Mouse (Mus musculus): ENCODE results near the gene Card14. TPM values are rescaled to one million over a fixed set of nuclear protein-coding genes. Genes with fewer than 3 reads are reported as not detected.
A peak's percentile ranks its signal among the peaks of the same experiment; 100 is the strongest.

Card14 gene
- polyA plus RNA-seq, 3 experiments from 2014 or later = not detected

DNA sequence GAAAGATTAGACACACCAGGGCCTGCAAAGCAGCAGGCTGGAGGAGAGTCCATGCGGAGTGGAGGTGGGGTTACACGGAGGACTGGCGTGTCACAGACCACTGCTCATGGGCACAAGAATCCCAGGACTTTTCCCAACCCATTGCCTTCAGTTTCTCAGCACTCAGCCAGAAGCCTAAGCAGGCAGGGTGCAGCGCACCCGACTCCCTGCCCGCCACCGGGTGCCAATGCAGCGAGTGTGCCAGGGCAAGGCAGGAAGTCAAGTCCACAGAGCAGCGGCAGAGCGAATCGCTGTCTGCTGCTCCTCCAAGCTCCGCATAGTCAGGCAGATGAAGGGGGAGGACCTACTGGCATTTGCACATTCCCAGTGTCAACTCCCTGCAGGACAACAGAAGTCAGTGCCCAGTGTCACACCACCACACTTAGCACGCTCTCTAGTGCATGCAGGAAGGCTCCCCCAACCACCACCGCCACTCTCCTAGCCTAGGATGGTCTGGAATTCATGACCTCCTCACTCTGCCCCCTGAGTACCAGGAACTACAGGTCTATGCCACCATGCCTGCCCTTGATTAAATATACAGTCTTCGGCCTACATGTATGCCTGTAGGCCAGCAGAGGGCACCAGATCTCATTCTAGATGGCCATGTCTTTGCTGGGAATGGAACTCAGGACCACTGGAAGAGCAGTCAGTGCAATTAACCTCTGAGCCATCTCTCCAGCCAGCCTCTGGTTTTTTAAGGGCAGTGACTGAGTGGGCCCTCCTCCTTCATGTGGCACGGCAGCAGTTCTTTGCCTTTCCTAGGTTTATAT, 2.5 kb upstream of the Card14 start:
- peak; percentile 67 for ATAC-seq

DNA sequence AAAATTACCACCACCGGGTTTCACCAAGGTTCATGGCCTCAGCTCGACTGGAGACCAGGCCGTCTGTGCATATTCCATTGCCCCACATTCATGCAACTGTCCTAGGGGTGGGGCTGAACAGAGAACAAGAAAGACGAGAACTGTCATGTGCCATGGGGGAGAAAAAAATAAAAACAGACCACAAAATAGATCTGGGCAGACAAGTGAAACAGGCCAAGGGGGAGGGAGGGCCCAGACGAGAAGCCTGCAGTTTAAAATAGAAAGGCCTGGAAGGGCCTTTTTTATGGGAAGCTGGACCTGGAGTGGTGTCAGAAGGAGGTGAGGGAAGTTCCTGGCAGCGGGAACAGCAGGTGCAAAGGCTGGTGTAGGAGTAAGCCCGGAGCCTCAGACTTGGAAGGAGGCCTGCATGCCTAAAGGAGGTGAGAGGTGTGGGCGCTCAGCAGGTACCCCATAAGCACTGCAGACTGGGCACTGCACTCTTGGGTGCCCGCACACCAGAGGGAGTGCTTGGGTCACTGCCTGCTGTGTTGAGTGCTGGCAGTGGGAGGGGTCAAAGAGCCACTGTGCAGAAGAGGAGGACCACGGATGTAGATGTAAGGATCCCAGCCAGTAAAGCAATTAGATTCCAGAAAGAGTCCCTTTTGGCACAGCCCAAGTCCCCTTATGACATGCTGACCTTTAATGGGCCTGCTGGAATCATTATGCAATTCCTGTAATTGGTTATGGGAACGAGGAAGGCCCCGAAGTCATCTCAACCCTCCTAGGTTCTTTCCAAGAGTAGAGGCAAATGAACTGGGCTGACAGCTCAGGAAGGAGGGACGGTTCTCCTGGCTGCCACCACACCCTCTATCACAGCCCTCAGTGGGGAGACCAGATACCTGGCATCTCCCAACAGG, 558 bp upstream of the Card14 start:
- no peak for ATAC-seq

DNA sequence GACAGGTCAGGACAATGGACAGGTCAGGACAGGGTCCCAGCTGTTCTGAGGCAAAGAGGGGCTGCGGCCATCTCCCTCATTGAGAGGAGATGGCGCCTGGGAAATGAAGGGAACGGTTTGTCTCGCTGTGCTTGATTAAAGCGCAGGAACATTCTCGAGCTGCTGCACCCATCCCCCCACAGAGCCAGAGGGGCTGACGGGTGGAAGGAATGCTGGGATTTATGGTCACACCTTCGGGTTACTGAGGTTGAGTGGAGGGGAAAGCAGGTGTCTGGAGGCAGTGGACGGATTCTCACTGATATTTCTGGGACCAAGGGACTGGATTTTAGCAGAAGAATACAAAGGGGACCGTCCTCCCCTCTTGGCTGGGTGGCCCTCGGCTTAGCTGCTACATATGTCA, 348 bp downstream of the Card14 start:
- ATAC-seq = no peak

DNA sequence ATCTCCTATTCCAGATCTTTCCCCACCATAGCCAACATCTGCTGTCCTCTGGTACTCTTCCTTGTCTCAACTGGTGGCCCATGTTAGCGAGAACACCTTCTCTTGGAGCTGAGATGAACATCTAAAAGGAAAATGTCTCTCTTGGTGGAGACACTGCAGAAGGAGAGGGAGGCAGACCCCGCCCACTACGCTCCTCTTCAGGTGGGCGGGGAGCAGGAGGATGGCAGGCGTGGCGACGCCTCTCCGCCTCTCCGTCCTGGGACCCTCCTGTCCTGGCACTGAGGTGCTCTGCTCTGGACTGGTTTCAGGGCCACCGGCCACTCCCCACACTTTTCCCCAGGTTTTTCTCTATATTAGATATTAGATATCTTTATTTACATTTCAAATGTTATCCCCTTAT, 3.1 kb downstream of the Card14 start:
- ATAC-seq = no peak

DNA sequence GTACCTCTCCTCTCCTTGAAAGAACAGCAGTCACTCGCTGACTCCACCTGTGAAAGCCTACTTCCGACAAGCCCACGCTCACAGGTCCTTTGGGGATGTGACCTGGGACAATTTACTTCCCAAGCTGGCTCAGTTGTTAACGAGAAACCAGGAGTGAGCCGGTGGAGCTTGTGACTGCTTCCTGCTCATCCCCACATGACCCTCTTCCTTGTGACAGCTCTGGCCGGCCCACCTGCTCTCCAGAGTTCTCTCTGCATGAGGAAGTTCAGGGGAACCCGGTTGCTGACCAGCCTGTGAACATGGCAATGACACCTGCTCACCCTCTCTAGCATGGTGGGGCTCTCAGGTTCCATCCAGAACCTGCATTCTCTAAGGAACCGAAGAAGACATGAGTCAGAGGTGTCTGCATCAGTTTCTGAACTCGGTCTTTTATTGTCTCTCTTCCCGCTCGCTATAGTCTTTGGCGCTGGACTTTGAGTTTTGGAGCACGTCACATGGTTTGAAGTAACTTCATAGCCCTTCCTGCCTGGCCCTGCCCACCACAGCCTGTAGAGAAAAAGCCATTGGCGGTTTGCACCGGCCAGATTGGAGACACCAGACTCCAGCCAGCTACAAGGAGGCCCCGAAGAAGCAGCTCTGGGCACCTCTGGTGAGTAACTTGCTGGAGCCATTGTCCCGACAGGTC, 6.8 kb downstream of the Card14 start:
- ATAC-seq = no peak

DNA sequence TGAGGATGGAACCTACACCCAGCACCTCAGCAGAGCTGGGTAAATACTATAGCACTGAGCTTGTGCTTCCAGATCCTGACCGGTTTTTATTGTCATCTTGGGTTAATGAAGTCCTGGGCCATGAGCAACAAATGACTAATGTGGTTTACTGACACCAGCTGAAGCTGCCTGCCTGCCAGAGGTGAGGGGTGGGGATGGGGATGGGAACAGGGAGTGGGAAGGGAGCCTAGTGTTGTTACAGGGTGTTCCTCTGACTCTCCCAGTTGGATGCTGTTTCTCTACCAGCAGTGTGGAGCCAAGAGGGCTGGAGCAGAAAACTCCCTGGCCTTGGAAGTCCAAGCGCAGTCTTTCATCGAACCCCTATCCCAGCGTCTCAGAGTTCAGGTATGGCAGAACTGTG, 9.2 kb downstream of the Card14 start:
- ATAC-seq = no peak

DNA sequence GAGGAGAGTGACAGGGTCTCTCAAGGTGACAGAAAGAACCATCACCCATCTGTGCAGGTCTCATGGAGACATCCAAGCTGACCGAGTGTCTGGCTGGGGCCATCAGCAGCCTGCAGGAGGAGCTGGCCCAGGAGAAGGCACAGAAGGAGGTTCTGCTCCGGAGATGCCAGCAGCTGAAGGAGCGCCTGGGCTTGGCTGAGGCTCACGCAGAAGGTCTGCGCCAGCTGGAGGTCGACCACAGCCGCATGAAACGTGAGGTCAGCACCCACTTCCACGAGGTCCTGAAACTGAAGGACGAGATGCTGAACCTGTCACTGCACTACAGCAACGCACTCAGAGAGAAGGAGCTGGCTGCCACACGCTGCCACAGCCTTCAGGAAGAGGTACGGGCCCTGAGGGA, 15.0 kb downstream of the Card14 start:
- no peak for ATAC-seq

DNA sequence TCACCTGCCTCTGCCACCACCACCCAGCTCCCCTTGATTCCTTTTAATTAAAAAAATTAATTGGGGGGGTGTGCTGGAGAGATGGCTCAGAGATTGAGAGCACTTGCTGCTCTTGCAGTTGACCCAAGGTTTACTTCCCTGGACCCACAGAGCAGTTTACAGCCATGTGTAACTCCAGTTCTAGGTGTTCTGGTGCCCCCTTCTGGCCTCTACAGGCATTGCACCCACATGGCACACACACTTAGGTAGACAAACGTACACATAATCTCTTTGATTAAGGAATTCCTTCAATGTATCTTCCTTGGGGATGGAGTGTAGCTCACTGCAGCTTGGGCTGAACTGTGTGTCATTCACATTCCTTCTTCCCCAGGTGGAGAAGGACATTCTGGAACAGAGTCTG, 17.5 kb downstream of the Card14 start:
- no peak for ATAC-seq

DNA sequence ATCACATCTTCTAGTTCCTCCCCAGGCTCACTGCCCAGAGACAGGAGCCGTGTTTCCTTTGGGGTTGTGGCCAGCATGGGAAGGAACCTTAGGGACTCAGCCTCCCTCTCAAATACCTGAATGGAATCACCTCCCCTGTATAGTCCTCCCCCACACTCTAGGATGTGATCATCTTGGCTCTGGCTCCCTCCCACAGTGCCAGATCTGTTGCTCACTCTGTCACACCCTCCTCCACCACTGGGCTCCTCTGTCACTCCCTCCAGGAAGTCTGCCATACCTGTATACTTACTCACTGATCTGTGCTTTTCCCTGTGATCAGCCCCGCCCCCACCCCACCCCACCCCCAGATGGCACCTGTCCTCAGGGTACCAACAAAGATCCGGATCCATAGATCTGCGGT, 23.0 kb downstream of the Card14 start:
- no peak for ATAC-seq

DNA sequence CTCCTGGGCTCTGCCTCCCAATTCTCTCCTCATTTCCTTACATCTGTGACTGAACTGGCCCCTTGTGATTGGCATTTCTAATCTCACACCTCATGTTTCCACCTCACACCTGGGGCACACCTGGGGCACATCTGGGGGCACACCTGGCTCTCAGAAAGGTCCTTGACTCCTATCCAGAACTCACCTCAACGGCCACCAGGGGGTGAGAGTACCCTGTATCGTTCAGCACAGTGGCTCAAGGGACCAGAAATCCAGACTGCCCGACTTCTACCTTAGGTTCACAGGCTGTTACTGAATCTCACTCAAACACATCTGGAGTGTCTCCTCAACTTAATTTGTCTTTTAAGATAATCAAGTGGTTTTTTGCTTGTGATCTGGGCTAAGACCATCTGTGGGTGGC, 24.4 kb downstream of the Card14 start:
- no peak for ATAC-seq

DNA sequence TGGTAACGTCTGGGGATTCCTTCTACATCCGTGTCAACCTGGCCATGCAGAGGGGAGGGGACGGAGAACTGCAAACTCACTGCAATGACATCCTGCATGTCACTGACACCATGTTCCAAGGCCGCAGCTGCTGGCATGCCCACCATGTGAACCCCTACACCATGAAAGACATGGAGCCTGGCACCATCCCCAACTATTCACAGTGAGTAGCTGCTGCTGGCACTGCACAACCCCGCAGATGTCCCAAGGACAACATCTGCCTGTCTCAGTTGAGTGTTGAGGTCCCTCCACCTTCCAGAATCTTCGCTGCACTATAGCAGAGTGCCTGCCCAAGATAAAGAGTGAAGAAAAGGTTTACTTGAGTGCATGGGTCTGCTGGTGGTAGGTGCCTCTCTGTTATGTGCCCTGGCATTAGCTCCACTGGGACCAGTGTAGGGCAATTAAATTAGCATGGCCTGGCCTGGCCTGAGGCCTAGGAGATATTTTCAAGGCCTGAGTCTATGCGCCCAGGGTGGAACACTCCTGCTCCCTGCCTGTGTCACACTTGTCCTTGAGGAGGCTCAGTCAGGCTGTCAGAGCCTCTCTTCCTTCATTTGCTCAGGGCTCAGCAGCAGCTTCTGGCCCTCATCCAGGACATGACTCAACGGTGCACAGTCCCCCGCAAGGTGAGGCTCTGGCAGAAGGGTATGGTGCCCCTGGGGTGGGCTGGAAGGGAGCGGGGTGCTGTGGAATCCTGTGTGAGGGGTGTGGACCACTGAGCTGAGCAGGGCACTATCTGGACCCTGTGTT, 30.9 kb downstream of the Card14 start:
- no peak for ATAC-seq

DNA sequence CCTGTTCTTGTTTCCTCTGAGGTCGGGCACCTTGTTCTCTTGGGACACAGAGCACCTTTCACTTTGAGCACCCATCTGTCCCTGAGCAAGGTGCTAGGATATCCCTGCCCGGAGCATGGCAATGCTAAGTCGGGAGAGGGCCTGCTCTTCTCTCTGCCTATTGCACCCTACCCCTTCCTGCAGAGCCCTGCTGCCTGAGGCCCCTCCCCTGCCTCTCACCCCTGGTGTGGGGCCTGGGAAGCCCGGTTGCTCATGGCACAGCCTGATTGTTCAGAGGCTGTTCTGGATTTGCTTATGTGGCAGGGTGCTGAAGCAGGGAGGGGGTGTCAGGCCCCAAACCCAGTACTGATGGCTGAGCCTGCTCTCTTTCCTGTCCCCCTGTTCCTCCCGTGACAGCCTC, 31.6 kb downstream of the Card14 start:
- no peak for ATAC-seq

DNA sequence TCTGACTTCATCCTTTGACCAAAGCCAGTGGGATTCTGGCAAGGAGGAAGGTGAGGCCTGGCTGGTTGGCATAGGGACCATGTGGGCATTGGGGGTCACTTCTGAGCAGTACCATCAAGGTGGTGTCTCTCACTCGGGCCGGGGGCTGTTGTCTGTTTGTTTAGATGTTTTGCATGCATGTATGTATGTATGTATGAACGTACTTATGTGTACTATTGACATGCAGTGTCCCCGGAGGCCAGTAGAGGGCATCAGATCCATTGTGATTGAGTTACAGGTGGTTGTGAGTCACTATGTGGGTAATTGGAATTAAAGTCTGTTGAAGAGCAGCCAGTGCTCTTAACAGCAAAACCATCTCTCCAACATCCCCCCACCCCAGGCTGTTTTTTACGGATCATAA, 32.1 kb downstream of the Card14 start:
- peak; percentile 69 for ATAC-seq

DNA sequence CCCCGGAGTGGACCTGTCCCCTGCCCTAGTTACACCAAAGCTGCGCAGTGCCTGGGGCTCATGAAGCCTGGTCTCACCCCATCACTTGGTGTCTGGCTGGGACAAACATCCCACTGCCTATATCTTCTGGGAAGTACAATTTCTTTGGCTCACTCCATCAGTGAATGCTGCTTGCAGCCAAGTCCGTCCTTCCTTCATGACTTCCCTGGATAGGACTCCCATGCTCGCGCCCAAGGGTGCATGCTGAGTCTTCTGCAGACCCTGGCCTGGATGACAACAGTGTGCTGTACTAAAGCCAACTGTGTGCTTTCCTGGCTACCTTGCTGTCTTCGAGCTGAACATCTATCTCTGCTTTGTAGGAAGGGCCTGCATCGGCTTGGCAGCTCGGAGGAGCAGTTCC, 36.6 kb downstream of the Card14 start:
- no peak for ATAC-seq

DNA sequence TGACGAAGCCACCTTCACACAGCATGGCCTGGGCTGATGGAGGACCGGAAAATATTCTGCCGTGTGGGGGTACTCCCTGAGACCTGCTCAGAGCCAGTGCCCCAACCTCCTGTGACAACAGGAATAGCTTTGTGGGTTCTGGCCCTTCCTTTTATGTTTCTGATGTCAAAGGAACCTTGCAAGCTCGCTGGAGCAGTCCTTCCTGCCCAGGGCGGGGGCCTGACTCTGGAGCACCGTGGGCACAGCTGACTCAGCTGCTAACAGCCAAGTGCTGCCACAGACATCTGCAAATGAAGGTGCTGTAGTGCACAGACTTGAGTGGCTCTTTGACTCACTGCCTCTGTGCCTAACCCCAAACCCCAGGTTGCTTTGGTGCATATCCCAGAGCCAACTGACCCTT, 37.3 kb downstream of the Card14 start:
- no peak for ATAC-seq

DNA sequence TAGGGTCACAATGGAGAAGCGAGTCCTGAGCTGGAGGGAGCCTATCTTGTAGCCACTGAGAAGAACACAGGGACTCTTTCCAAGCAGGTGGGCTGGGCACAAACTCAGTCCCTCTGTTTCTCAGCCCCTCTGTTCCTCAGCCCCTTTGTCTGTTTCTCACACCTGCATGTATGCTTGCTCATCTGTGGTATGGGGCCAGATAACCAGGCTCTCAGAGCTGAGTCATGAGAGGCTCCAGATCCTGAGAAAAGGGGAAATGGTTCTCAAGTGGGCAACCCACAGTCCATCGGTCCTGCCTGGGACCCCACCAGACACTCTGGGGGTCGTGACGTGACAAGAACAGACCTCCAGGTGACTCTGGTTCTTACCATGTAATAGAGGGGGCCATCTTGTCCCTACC, 39.6 kb downstream of the Card14 start:
- no peak for ATAC-seq

DNA sequence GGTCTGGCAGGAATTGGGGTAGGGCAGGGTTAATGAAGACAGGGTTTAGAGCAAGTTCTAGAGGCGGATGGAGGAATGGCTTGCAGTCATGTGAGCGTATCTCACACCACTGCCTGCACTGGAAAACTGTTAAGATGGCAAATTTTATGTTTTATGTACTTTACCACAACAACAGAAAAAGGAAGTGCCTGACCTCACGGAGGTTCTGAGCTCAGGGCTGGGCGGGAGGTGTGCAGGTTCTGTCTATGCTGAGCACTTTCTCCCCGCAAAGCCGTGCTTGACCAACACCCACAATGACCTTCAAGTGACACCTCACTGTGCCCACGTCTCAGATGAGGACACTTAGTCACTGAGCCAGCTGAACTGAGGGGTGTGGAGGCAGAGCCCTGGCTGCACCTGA, 44.5 kb downstream of the Card14 start:
- peak; percentile 31 for ATAC-seq

DNA sequence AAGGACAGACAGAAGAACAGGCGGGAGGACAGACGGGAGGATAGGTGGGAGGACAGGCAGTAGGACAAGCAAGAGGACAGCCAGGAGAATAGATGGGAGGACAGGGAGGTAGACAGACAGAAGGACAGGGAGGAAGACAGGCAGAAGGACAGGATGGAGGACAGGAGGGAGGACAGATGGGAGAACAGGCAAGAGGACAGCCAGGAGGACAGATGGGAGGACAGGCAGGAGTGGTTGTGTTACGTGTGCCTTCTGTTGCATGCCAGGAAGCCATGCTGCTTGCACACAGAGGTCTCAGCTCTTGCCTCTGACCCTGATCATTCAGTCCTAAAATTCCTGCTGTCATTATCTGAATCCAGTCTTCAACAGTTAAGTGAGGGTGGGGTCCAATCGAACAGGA, 46.4 kb downstream of the Card14 start:
- ATAC-seq = no peak

DNA sequence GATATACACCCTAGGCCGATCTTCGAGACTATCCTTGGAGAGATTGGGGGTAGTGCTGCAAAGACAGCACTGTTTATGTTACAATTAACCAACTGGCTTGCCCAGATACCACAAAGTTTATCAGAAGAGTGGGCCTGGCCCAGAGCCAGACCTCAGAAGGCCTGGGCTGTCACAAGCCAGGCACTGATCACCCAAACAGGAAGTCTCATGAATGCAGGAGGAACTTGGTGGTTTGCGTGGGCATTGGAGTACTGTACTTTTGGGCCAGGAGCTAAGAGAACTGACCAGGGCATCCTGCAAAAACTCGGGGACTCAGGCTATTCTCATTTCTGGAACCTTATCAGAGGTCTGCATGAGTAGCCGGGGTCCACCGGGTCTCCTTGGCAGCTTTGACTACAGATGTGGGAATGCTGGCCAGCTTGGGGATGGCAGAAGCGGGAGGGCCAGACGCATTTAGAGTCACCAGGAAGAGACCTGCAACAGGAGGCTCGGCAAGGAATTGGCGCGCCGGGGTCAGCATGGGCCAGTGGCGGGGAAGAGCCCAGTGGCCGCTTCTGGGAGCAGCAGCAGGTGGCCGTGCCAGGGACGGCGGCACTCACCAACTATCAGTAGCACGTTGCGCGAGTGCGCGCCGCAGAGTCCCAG, 47.4 kb downstream of the Card14 start:
- peak; percentile 78 for ATAC-seq

DNA sequence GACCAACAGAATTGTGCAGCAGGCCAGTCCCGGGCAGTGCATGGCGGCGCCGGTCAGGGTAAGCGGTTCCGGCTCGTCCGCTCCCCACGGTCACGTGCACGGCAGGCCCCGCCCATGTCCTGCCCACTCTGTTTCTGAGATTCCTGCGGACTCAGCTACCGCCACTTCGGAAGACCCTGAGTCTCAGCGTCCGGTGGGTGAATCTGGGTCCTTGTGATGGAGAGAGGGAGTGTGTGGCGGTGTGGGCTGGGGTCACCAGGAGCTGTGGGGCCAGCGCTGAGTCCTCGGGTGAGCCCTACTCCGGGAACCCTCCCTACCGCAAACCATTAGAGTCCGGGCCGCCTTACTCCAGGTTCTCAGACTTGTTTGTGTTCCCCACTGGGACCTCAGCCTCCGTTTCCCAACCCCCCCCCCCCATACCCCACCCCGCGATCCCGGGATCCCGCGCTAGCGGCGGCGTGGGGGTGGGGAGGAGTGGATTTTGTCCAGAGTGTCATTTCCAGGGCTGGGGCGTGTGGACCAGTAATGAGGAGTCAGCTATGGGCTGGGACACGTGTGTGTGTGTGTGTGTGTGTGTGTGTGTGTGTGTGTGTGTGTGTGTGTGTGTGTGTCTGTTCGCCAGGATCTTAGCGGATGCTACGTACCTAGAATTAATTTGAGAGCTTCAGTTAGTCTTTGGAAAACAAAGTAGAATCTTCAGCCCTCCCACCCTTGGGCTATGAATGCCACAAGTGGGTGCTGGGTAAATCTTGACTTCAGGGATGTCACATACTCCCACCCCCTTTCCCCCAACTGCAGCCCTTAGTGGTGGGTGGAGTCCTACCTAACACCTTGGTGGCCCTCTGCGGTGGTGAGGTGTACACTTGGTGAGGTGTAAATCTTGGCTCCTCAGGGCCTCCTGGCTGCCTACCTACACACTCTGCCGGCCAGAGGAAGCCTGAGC, 48.1 kb downstream of the Card14 start, which contains the start of the genes Sgsh and Slc26a11:
Gene Sgsh (minus strand): TSS at position 94 of the 943 bp plus-strand sequence.
Gene Slc26a11 (plus strand): TSS at position 115 of the 943 bp plus-strand sequence.
- peak; percentile 55 for ATAC-seq

DNA sequence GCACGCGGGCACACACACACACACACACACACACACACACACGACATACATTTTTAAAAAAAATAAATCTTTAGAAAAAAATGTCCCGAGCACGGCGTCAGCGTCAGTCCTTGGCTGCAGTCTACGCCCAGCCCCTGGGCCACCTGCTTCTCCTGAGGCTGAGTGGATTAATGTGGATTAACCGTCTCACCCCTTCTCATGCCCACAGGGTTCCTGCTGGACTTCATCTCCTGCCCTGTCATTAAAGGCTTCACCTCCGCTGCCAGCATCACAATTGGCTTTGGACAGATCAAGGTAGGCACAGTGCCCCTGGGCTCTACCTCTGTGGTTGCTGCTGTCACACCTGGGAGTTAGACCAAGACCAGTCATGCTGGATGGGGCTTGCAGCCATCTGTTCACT, 51.5 kb downstream of the Card14 start:
- ATAC-seq = no peak
